Mouse (Mus musculus) testis, postnatal 14 days (tissue): ENCODE measurements at regions not wholly inside any gene's neighbourhood (a gene's known extent, or its start where the extent isn't known, plus 50 kb on each side); places are given as distances from the start of the nearest gene placed in this dataset.

Experiments used
- DNase-seq: peaks from one replicate; pipeline ENCODE4 v3.0.0; 2021; ENCODE audit warnings: low spot score

DNA sequence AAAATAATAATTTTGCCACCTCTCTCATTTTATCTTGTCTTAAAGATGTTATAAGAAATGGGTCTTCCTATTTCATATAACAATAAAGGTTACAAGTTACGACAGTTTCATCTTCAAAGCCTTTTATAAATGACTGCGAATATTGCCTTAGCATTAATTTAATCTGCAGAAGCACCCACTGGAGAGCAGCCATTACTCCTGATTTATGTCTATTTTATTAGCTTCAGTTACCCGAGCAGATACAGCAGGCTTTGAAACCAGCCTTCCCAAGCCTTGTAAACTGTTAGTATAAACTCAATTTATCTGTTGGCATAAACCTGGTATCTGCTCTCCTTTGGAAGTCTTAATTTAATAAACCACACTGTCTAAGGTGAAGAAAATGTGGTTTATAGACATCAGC, 2851.6 kb upstream of the Gm6569 start:
- no peak for DNase-seq

DNA sequence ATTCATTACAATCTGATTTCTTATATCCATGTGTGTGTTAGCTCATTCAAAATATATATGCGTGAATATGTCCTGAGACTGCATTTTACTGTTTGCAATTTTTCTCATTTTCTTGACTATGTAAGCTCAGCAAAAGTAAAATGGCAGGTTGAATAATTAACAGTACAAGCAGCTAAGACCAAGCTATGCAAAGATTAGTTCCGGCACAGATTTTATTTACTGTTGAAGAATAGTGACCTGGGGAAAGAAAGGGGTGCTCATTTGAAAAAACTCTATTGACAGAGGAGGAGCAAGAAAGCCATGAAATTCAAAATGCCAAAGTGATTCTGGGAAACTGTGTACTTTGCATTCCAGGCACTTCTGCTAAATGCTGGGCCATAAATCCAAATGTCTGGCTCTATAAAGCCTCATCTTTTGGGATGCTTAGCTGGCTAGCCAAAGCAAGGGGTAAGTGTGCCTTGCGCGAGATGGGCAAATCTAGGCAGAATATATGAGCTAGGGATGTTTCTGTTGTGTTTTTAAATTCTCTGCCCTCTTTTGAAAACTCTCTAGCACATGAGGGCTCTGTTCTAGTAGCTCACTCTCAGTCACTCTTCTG, 2846.3 kb upstream of the Gm6569 start:
- DNase-seq = no peak

DNA sequence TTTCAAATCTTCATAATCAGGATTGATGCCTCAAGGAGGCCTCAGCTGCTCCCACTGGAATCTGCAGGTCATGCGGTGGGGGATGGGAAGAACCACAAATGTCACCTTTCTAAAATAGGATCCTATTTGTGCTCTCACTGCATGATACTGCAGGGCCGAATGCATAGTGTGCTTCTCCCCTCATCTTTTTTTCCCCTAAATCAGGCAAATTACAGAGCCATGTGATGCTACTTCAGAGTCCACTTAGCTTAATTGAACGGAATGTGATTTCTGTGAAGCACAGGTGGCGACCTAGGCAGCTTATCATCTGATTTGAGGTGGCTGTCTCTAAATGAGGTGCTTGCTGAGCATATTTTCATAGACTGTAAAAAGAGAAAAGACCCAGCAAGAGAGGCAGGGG, 2841.0 kb upstream of the Gm6569 start:
- DNase-seq = no peak

DNA sequence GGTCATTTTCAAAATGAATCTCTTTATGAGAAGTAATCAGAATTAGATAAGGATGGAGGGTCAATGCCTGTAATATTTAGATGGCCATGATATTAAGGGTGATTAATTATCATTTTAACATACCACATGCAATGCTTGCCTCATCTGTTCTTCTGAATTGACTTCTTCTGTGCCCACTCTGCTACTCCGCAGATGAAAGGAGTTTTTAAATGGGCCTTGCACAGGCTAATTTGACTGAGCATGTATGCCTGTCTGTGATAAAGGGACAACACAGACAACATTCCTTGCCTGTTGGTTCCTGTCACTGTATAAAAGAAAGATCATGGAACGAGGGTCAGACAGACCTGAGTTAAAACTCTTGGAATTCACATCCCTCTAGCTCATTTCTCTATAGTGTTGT, 2824.0 kb upstream of the Gm6569 start:
- DNase-seq = no peak

DNA sequence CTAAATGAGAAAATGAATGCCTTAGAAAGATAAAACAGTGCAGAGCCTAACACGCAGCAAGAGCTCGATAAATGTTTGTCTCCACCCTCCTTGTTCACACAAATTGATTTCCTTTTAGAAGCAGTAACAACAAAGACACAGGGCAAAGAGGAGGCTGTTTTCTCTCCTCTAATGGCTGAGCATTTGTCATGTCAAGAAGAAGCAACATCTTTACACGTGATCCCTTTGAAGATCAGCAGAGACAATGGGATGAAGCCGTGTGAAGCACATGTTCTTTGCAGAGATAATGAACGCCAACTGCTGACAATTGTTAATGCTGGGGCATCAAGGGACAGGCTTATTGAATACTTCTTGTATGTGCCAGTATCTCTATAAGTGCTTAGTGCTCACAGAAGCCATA, 2823.6 kb upstream of the Gm6569 start:
- no peak for DNase-seq

DNA sequence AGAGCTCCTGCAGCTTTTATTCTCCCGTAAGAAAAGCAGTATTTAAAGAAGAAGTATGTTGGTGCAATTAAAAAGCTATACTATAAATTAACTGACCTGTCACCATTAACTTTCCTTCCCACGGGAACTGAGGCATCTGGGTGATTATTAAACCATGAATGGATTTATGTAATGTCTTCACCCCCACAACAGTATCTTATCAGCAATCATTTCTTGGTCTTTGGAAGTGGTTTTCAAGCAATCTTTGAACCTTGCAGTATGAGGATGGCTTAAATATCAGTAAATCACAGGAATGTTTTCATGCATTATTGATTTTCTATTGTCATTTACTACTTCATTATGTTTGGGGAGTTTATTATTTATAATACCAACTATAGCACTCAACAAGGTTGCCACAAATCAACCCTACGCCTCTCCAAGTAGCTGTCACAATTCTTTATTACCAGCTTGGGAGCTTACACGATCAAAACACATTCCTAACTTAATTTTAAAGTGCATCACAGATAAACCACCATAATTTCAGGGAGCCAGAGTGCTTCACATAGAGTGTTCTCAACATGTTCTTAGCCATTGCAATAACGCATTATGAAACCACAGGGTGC, 2780.0 kb upstream of the Gm6569 start:
- DNase-seq = no peak

DNA sequence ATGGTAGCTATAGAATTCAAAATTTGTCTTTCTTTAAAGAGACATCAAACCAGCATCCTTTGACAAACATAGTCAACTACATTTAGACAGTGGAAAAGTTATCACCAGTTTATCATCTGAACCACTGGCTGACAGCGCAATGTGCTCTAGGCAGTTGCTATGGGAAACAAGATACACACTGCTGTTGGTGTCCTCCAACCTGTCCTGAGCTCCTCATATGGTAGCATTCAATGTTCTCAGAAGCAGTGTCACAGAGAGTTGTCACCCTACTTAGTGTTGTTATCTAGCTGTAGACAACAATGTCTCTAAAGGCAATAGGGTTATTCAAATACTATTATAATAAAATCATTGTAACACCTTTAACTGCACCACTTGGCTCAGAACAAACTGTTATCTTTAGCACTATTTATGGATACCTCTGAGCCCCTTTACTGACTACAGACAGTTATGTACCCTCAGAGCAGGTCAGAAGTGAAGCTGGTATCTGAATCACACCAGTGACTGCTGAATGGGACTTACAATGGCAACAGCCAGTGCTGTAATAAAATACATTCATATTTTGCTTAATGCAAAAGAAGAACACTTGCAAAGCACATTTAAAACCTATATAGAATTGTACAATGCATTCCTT, 2747.9 kb upstream of the Gm6569 start:
- DNase-seq = no peak

DNA sequence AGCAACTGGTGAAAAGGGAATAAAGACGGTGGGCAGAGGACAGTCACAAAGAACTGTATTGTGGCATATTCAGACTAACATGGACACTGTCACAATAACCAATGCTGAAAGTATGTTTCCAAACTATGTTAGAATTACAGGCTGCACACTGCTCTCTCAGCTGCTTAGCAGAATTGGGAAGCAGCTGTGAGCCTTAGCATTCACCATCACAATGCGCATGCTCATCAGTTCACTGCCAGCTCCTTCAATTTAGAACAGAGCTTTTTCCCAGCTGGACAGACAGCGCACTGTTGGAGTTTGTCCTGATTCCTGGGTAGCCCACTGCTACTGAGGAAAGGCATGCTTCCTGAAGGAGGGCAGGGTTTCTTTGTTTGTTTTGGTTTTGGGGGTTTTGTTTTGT, 2735.2 kb upstream of the Gm6569 start:
- no peak for DNase-seq

DNA sequence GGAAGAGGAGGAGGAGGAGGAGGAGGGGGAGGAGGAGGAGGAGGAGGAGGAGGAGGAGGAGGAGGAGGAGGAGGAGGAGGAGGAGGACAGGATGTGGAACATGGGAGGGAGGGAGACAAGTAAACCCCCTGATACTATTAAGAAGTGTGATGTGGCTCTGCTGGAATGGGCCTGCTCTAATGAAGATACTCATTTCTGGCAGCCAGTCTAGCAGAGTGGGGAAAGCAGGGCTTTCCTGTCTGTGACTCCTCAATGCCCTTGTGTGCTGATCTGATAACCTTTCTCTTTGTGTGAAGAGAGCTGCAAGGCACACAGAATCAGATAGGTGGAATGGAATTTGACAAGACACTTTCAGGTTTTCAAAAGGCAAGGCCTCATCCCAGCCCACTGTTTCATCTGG, 2704.6 kb upstream of the Gm6569 start:
- no peak for DNase-seq

DNA sequence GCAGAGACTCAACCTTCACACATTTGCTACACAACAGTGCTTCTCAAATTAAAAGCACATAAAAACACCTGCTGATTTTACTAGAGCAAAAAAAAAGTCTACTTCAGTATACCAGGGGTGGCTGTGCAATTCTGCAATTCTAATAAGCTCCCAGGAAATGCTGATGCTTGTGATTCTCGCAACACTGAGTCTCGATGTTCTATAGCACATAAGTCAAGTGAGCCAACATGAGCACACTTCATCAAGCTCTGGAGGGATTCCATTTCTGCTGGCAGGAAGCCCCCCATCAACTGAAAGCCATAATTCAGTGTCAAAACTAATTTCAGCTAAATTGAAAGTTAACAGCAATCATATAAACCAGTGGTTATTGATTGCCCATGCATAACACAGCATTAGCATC, 2676.7 kb upstream of the Gm6569 start:
- DNase-seq = no peak

DNA sequence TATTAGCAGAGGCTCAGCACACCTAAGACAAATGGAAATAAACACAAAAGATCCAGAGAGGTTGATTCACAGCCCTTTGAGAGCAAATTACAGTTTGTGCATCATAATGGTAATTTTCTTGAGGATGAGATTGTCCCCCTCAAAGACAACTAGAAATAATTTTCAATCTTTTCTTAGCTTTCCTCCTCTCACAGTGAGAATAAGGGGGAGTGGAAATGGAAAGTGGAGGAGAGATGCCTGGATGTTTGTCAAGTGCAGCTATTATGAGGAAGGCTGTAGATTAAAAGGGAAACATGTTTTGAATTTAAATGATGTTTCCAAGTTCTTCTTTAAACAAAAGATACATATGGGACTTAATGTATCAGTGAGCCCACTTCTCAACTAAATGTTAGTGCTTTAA, 2672.3 kb upstream of the Gm6569 start:
- no peak for DNase-seq

DNA sequence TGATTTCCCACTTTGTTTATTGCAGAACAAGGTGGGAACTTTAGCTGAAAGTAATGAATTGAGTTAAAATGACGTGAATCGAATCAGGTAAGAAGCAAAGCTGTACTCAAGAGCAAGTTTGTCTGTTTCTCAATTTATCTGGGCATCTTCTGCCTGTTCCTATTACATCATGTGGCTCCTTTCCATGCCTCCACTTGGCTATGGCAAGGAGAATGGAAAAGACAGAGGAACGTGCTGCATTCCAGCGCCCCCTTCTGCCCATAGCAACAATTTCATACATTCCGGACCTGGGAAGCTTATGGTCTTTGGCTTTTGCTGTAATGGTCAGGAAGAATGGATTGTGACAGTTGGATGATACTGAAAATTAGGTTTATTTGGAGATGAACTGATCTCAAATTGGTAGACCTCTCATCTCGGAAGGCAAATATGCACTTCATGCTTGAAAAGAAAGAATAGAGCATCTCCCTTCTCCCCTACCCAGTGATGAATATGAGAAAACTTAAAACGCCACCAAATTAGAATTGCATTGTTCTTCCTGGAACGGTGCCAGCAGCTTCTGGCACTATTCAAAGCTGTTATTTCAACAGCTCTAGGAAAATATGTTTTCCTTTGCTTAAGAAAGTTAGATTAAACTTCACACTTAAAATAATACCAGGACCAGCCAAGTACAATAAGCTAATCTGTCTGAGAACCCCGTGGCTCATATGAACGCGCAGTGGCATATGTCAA, 2639.2 kb upstream of the Gm6569 start:
- DNase-seq = peak; percentile 5

DNA sequence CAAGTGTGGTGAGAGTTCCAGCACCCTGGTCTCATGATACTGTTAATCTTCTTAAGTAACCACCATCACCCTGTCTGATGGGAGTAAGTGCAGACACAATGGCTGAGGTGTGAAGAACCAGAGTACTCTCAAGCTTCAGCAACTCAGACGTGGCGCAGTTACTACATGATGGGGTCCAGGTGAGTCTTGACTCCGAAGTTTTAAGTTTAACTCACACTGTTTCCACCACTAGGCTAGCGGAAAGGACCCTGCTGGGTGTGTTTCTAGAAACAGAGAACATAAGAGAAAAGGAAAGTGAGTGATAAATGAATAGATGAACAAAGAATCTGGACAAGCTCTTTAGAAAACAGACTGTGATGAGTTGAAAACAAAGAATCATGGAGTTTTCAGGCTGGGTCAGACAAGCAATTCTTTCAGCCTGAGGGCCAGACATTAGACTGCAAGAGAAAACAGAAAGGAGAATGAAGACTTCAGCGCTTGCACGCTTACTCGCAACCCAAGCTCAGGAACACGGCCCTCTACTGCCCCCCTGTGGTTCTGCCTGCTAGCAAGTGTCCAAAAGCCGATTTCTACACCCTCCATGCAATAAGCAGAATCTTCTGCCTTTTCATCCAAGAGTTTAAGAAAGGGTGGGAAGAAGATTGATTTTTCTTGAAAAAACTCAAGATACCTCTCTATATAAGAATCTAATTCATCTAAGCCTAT, 2593.6 kb upstream of the Gm6569 start:
- peak; percentile 33 for DNase-seq

DNA sequence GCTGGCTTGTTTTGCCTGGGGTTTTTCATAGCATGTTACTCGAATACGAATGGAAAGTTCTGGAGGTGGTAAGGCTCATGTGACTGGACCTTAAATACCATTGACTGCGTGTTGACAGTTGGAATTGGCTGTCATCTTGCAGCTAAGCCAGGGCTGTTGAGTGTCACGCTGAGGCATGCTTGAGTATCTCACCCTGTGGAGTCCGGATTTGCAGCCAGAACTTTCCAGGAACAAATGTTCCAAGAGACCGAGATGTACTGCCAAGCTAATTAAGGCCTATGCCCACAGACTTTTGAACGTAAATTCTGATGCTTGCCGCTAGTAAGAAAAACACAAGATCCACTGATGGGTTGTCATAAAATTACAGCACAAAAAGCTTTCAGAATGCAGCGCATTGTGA, 2590.8 kb upstream of the Gm6569 start:
- DNase-seq = no peak

DNA sequence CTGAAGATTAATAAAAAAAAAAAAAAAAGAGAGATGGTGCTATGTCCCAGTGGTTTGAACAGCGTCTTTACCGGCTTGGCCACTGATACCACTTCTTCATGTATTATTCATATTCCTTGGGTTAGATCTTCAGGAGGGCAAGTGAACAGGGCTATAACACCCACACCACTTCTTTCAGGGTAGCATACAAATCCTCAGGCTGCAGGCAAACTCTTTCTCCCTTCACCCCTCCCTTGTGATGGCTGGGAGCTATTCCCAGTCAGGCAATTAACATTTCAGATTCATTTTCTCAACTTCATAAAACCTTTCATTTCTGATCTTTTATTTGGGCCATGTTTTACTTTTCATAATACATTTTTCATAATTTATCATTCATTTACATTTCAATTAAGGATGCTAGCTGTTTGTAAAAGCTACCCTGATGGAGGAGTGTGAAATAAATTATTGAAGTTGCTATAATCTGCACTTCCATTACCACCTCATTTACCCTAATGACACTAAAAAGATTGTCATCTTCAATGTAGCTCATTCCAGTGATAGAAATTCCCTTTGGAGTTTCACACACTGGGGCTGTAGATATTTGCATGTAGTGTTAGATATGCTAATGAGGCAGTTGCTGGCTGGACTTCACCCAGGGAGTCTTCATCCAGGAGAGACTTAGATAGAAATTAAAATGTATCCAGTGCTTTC, 2558.3 kb upstream of the Gm6569 start:
- DNase-seq = no peak

DNA sequence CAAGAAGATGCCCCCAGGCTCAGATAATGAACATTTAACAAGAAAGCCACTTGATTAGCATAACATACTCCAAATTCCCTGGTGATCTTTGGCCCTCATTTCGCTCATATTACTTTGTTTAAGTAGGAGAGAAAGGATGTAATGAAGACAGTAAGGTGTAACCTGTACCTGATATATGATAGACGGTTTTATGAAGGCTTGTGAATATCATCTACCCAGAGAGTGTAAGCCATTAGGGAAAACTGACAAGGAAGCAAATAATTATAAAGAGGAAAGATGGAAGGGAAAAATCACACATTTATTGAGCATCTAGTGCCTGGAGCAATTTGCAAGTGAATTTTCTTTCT, 2557.8 kb upstream of the Gm6569 start:
- DNase-seq = no peak

DNA sequence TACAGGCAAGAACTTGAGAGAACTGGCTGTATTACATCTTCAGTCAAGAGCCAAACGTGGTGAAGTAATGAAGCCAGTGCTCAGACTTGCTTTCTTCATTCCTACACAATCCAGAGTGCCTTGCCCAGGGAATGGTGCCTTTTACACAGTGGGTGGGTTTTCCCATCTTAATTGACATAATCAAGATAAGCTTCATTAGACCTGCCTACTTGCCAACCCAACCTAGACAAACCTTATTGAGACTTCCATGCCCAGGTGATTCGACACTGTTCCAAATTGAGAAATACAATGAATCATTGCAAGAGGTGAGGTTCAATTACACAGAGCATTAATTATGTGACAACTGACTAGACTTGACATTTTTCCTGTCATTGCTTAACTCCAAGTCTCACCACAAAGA, 2557.0 kb upstream of the Gm6569 start:
- no peak for DNase-seq

DNA sequence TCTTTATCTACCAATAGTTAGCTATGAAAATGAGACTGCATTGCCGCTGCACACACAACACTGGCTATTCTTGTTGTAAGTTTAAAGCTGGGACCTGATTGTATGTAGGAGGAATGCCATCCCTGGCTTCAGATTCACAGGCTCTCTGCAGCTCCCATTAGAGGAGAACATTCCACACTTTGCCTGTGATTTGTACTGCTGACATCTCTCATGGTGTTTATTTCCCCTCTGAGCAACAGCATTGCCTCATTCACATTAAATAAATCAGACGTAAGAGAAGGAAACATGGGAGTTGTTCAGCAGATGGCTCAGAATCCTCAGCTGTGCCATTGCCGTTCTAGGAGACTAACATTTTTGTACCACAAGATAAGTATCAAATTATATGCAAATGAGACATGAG, 2550.6 kb upstream of the Gm6569 start:
- no peak for DNase-seq

DNA sequence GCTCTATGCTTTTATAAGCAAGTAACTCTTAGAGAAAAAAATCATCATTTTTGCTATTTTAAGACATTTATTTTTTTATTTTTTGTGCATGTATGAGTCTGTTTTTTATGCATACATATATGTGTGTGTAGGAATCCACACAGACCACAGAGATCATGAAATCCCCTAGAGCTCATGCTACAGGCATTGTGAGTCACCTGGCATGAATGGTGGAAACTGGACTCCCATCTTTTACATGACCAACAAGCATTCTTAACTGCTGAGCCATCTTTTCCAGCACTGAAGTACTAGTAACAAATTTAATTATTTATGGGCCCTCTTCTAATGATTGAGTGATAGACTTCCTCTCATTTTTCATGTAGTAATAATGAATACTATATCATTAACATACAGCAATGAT, 2531.8 kb upstream of the Gm6569 start:
- no peak for DNase-seq

DNA sequence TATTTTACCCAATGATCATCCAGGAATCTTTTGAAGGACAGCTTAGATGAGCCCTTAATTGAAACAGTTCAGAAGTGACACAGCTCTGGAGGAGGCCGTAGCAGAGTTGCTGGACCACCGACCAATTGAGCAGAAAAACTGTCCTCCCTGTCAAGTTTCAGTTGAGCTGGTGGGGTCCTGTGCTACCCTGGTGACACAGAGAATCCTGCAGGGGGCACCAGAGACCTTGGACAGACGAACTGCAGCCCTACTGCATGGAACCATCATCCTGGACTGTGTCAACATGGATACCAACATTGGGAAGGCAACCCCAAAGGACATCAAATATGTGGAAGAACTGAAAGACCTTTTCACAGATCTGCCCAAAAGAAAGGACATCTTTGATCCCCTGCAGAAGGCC, 2524.1 kb upstream of the Gm6569 start:
- no peak for DNase-seq

DNA sequence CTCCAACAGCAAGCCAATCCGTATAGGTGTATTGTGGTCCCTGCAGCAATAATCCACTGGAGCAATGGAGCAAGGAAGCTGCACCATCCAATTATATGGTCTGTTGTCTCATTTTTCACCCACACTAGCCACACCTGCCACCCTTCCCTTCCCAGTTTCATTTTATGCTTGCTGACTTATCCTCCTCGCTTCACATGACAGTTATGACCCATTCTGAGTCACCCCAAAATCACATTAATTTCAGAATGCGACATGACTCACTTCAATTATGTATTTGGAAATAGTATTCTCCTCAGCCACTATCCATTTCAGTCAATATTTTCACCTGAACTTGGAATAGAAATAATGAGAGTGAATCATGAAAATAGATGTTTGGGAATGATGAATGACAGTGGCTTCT, 2507.8 kb upstream of the Gm6569 start:
- no peak for DNase-seq

DNA sequence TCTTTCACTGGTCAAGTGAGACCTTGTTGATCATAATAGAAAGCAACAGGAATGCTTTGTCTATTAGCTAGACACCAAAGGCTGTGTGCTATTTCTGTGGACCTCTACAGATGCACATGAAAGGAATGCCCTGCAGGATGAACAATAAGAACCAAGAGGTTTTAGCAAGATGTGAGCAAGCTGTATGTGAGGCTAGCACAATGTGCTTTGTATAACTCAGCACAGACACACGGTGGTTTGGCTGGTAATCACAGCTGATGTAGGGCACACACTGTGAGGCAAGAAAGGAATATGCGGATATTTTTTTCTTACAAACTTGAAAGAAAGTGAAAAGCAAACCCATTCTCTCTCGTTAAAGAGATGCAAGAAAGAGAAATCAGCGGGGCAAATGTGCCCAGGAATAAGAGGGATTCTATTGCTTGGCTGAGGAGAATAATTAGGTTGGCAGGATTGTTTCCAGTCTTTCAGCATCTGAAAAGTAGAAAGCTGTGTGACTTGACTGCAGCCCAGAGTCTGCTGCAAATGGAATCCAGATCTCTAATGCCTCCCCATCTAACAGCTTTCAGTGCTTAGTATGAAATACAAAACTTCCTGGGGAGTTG, 2476.1 kb upstream of the Gm6569 start:
- DNase-seq = no peak
